Mouse (Mus musculus) C3H10T1/2 (cell line): ENCODE results near the gene Gar1. TPM values are rescaled to one million over a fixed set of nuclear protein-coding genes. Genes with fewer than 3 reads are reported as not detected.

ENCODE experiments used
- polyA plus RNA-seq, 2 experiments: library from polyadenylated mRNA; unstranded; fragments of >200 nt; fragmentation: generic; extraction: Trizol; gene quantifications; one replicate each; pipeline ENCODE4 v1.2.1; 2012; ENCODE audit warnings: missing spikeins in 2 of 2

Gar1 gene
- 100 to 1,000 TPM in 1 of 2 experiments, 10 to 100 TPM in 1; 56.9 to 163 TPM for polyA plus RNA-seq

GRCm38 (mm10) chr3:129831035-129831568 lies at the start of gene Gar1:
Gene Gar1, minus strand, starts transcription at chr3:129831396.

GRCm38 (mm10) chr3:129878405-129879021 lies 47.3 kb upstream of the Gar1 start, which contains the start of gene Pla2g12a:
Gene Pla2g12a, plus strand, starts transcription at chr3:129878606.

GRCm38 (mm10) chr3:129835388-129835934 lies 4.3 kb upstream of the Gar1 start, which contains the start of gene Cfi:
Gene Cfi, plus strand, starts transcription at chr3:129835884.

GRCm38 (mm10) chr3:129822206-129822775 lies 8.9 kb downstream of the Gar1 start, which contains the start of gene Rrh:
Gene Rrh, minus strand, starts transcription at chr3:129822587.

GRCm38 (mm10) chr3:129803765-129804164 lies 27.4 kb downstream of the Gar1 start, which contains the start of gene Lrit3:
Gene Lrit3, minus strand, starts transcription at chr3:129804030.

Other genes with a start within 250 kb of the Gar1 start
- under 1 TPM; 0.02 to 0.72 TPM for gene Egf, start 76.1 kb downstream of the Gar1 start, polyA plus RNA-seq
- not detected for gene Lrit3, start 27.4 kb downstream of the Gar1 start, polyA plus RNA-seq
- gene Rrh, start 8.8 kb downstream of the Gar1 start, polyA plus RNA-seq, result under 1 TPM in 1 of 2 experiments, not detected in 1; 0.01 TPM
- gene Cfi, start 4.5 kb upstream of the Gar1 start, polyA plus RNA-seq, result not detected
- gene Pla2g12a, start 47.2 kb upstream of the Gar1 start, polyA plus RNA-seq, result 10 to 100 TPM; 13.5 to 19.3 TPM
- gene Casp6, start 70.0 kb upstream of the Gar1 start, polyA plus RNA-seq, result 10 to 100 TPM in 1 of 2 experiments, 1 to 10 TPM in 1; 3.5 to 33.2 TPM
- gene Mcub, start 138.8 kb upstream of the Gar1 start, polyA plus RNA-seq, result 10 to 100 TPM; 14.2 to 20.9 TPM
- 10 to 100 TPM in 1 of 2 experiments, 1 to 10 TPM in 1; 3.8 to 37.9 TPM for gene Sec24b, start 230.2 kb upstream of the Gar1 start, polyA plus RNA-seq